Mouse (Mus musculus): ENCODE measurements around the gene Iapp. TPM values are rescaled to one million over a fixed set of nuclear protein-coding genes. Genes with fewer than 3 reads are reported as not detected.
"Not testable (repeated sequence)": the region's sequence is repeated elsewhere in the genome, so short reads cannot be mapped to it uniquely, and the experiment has no call there.

Iapp gene
- polyA plus RNA-seq (2012; rRNA removed) = 0.14 and 0.27 TPM in 2 replicates

GRCm38 (mm10) chr6:142298098-142298497 is at the start of gene Iapp:
TSS of gene Iapp (plus strand) at chr6:142298423.
- peak; percentile 21 for DNase-seq (ENCODE audit: low read depth)
- no peak for TF ChIP-seq POLR2A (IDR thresholded peaks at IDR 0.05; ENCODE audit: borderline replicate concordance, extremely low read depth, insufficient read depth, insufficient read length, poor library complexity, severe bottlenecking)
- no peak for TF ChIP-seq CTCF (IDR thresholded peaks at IDR 0.05; ENCODE audit: borderline replicate concordance, extremely low read depth, insufficient read depth, insufficient read length)

- not testable (repeated sequence) for DNase-seq (ENCODE audit: low read depth)
Measured at GRCm38 (mm10) chr6:142250738-142251307, 47.4 kb upstream of the Iapp start.

GRCm38 (mm10) chr6:142275721-142276442 is 22.3 kb upstream of the Iapp start:
- TF ChIP-seq POLR2A (IDR thresholded peaks at IDR 0.05; ENCODE audit: borderline replicate concordance, extremely low read depth, insufficient read depth, insufficient read length, poor library complexity, severe bottlenecking) = no peak
- DNase-seq (ENCODE audit: low read depth) = no peak

GRCm38 (mm10) chr6:142289413-142290118 is 8.7 kb upstream of the Iapp start:
- DNase-seq (ENCODE audit: low read depth) = no peak
- TF ChIP-seq POLR2A (IDR thresholded peaks at IDR 0.05; ENCODE audit: borderline replicate concordance, extremely low read depth, insufficient read depth, insufficient read length, poor library complexity, severe bottlenecking) (no peak), CTCF (IDR thresholded peaks at IDR 0.05; ENCODE audit: borderline replicate concordance, extremely low read depth, insufficient read depth, insufficient read length) (no peak)

- TF ChIP-seq CTCF (IDR thresholded peaks at IDR 0.05; ENCODE audit: borderline replicate concordance, extremely low read depth, insufficient read depth, insufficient read length) = no peak
- no peak for TF ChIP-seq POLR2A (IDR thresholded peaks at IDR 0.05; ENCODE audit: borderline replicate concordance, extremely low read depth, insufficient read depth, insufficient read length, poor library complexity, severe bottlenecking)
- DNase-seq (ENCODE audit: low read depth) = no peak
Measured at GRCm38 (mm10) chr6:142305076-142305475, 6.9 kb downstream of the Iapp start.

GRCm38 (mm10) chr6:142314285-142314684 is 16.1 kb downstream of the Iapp start:
- DNase-seq (ENCODE audit: low read depth) = no peak
- TF ChIP-seq POLR2A (IDR thresholded peaks at IDR 0.05; ENCODE audit: borderline replicate concordance, extremely low read depth, insufficient read depth, insufficient read length, poor library complexity, severe bottlenecking) (no peak), CTCF (IDR thresholded peaks at IDR 0.05; ENCODE audit: borderline replicate concordance, extremely low read depth, insufficient read depth, insufficient read length) (no peak)

GRCm38 (mm10) chr6:142317106-142317505 is 18.9 kb downstream of the Iapp start:
- DNase-seq (ENCODE audit: low read depth) = no peak

GRCm38 (mm10) chr6:142322881-142323280 is 24.7 kb downstream of the Iapp start, which contains the start of gene Slco1a5:
TSS of gene Slco1a5 (minus strand) at chr6:142322981.
- no peak for DNase-seq (ENCODE audit: low read depth)
- TF ChIP-seq CTCF (IDR thresholded peaks at IDR 0.05; ENCODE audit: borderline replicate concordance, extremely low read depth, insufficient read depth, insufficient read length) (no peak), POLR2A (IDR thresholded peaks at IDR 0.05; ENCODE audit: borderline replicate concordance, extremely low read depth, insufficient read depth, insufficient read length, poor library complexity, severe bottlenecking) (no peak)

More at GRCm38 (mm10) chr6:142317106-142317505, 18.9 kb downstream of the Iapp start:
- no peak for TF ChIP-seq CTCF (IDR thresholded peaks at IDR 0.05; ENCODE audit: borderline replicate concordance, extremely low read depth, insufficient read depth, insufficient read length)
- TF ChIP-seq POLR2A (IDR thresholded peaks at IDR 0.05; ENCODE audit: borderline replicate concordance, extremely low read depth, insufficient read depth, insufficient read length, poor library complexity, severe bottlenecking) = no peak

GRCm38 (mm10) chr6:142326598-142326997 is 28.4 kb downstream of the Iapp start:
- TF ChIP-seq CTCF (IDR thresholded peaks at IDR 0.05; ENCODE audit: borderline replicate concordance, extremely low read depth, insufficient read depth, insufficient read length) (no peak), POLR2A (IDR thresholded peaks at IDR 0.05; ENCODE audit: borderline replicate concordance, extremely low read depth, insufficient read depth, insufficient read length, poor library complexity, severe bottlenecking) (no peak)
- DNase-seq (ENCODE audit: low read depth) = no peak

- TF ChIP-seq POLR2A (IDR thresholded peaks at IDR 0.05; ENCODE audit: borderline replicate concordance, extremely low read depth, insufficient read depth, insufficient read length, poor library complexity, severe bottlenecking) (no peak), CTCF (IDR thresholded peaks at IDR 0.05; ENCODE audit: borderline replicate concordance, extremely low read depth, insufficient read depth, insufficient read length) (no peak)
- no peak for DNase-seq (ENCODE audit: low read depth)
Measured at GRCm38 (mm10) chr6:142329201-142329600, 31.0 kb downstream of the Iapp start.

- TF ChIP-seq POLR2A (IDR thresholded peaks at IDR 0.05; ENCODE audit: borderline replicate concordance, extremely low read depth, insufficient read depth, insufficient read length, poor library complexity, severe bottlenecking) (no peak), CTCF (IDR thresholded peaks at IDR 0.05; ENCODE audit: borderline replicate concordance, extremely low read depth, insufficient read depth, insufficient read length) (no peak)
- DNase-seq (ENCODE audit: low read depth) = no peak
Measured at GRCm38 (mm10) chr6:142338961-142339360, 40.7 kb downstream of the Iapp start.

- no peak for TF ChIP-seq CTCF (IDR thresholded peaks at IDR 0.05; ENCODE audit: borderline replicate concordance, extremely low read depth, insufficient read depth, insufficient read length)
- no peak for TF ChIP-seq POLR2A (IDR thresholded peaks at IDR 0.05; ENCODE audit: borderline replicate concordance, extremely low read depth, insufficient read depth, insufficient read length, poor library complexity, severe bottlenecking)
- DNase-seq (ENCODE audit: low read depth) = no peak
Measured at GRCm38 (mm10) chr6:142339576-142339975, 41.4 kb downstream of the Iapp start.
